Mouse (Mus musculus): ENCODE measurements at regions not wholly inside any gene's neighbourhood (a gene's known extent, or its start where the extent isn't known, plus 50 kb on each side); places are given as distances from the start of the nearest gene placed in this dataset.

DNA sequence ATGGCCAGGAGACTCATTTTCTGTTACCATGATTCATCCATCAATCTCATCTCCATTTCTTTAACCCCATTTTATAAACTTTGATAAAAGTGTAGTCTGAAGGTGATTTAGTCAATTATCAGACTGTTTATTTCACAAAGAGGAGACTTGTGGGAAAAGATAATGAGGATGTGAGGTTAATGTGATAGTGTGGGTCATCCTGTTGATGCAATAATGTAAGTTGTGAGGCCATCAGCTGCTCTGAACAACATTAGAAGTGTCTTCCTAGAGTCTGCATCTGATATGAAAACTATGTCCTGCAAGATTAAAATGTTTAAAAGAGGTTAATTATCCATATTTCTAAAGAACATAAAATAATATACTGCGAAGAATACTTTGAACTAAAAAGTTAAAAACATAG lies 842.8 kb downstream of the Pcdh17 start:
- H3K27ac ChIP-seq (replicated peaks; ENCODE audit: insufficient read depth, low read depth, low read length), result no peak overlapping the region
- WGBS, result 71% methylated on average over 1 of the region's 1 CpGs
- H3K4me1 ChIP-seq (ENCODE audit: control insufficient read depth, insufficient read depth, low read length), result no peaks in the 10 kb centered on the region
- no peaks in the 10 kb centered on the region for H3K27me3 ChIP-seq (ENCODE audit: control insufficient read depth, insufficient read depth, low read length)
- DNase-seq (ENCODE audit: extremely low read depth, low read depth, low spot score), result no peak
- H3K79me2 ChIP-seq (ENCODE audit: control insufficient read depth, insufficient read depth, low read length), result no peaks in the 10 kb centered on the region
- H3K9ac ChIP-seq (ENCODE audit: low read depth, low read length), result no peak overlapping the region
- no peaks in the 10 kb centered on the region for H3K36me3 ChIP-seq (ENCODE audit: control insufficient read depth, insufficient read depth, low read length)
- no peak for TF ChIP-seq POLR2A (IDR thresholded peaks at IDR 0.05; ENCODE audit: extremely low read depth, insufficient read depth, low read length)
- no peak for TF ChIP-seq CTCF (IDR thresholded peaks at IDR 0.05; ENCODE audit: low read depth, low read length)
- no peak overlapping the region for H3K4me3 ChIP-seq (ENCODE audit: insufficient read depth, low read depth, low read length)

DNA sequence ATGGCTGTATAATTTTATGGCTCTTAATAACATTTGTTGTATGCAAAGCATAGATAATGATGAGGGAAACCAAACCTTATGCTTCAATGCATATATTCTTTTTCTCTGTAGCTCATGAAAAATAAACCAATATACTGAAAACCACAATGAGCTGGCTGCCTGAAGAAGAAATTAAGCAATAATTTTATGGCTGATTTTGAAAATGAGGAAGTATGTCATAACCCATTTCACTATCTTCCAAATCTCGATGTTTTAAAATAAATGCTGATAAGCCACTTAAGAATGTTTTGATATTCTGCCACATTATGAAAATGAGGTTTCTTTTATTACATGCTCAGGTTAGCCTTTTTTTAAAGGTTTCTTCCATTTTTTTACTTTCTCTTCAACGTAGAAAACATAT lies 844.1 kb downstream of the Pcdh17 start:
- H3K36me3 ChIP-seq (ENCODE audit: control insufficient read depth, insufficient read depth, low read length), result no peaks in the 10 kb centered on the region
- H3K9ac ChIP-seq (ENCODE audit: low read depth, low read length), result no peak overlapping the region
- DNase-seq (ENCODE audit: extremely low read depth, low read depth, low spot score), result no peak
- no peaks in the 10 kb centered on the region for H3K4me1 ChIP-seq (ENCODE audit: control insufficient read depth, insufficient read depth, low read length)
- no peak for TF ChIP-seq CTCF (IDR thresholded peaks at IDR 0.05; ENCODE audit: low read depth, low read length)
- TF ChIP-seq POLR2A (IDR thresholded peaks at IDR 0.05; ENCODE audit: extremely low read depth, insufficient read depth, low read length), result no peak
- H3K27me3 ChIP-seq (ENCODE audit: control insufficient read depth, insufficient read depth, low read length), result no peaks in the 10 kb centered on the region
- H3K27ac ChIP-seq (replicated peaks; ENCODE audit: insufficient read depth, low read depth, low read length), result no peak overlapping the region
- whole genome bisulfite sequencing, result 58% methylated on average over 2 of the region's 2 CpGs
- H3K4me3 ChIP-seq (ENCODE audit: insufficient read depth, low read depth, low read length), result no peak overlapping the region
- H3K79me2 ChIP-seq (ENCODE audit: control insufficient read depth, insufficient read depth, low read length), result no peaks in the 10 kb centered on the region

- no peaks in the 10 kb centered on the region for H3K36me3 ChIP-seq (ENCODE audit: control insufficient read depth, insufficient read depth, low read length)
- H3K79me2 ChIP-seq (ENCODE audit: control insufficient read depth, insufficient read depth, low read length), result no peaks in the 10 kb centered on the region
- TF ChIP-seq CTCF (IDR thresholded peaks at IDR 0.05; ENCODE audit: low read depth, low read length), result no peak
- no peak for TF ChIP-seq POLR2A (IDR thresholded peaks at IDR 0.05; ENCODE audit: extremely low read depth, insufficient read depth, low read length)
- no peaks in the 10 kb centered on the region for H3K4me1 ChIP-seq (ENCODE audit: control insufficient read depth, insufficient read depth, low read length)
- no peaks in the 10 kb centered on the region for H3K27me3 ChIP-seq (ENCODE audit: control insufficient read depth, insufficient read depth, low read length)
- no peak overlapping the region for H3K4me3 ChIP-seq (ENCODE audit: insufficient read depth, low read depth, low read length)
- no peak for DNase-seq (ENCODE audit: extremely low read depth, low read depth, low spot score)
- no peak overlapping the region for H3K27ac ChIP-seq (replicated peaks; ENCODE audit: insufficient read depth, low read depth, low read length)
- WGBS, result 76% methylated on average over 3 of the region's 3 CpGs
- H3K9ac ChIP-seq (ENCODE audit: low read depth, low read length), result no peak overlapping the region
Observed at GRCm38 (mm10) chr14:85298991-85299390, 855.6 kb downstream of the Pcdh17 start.

DNA sequence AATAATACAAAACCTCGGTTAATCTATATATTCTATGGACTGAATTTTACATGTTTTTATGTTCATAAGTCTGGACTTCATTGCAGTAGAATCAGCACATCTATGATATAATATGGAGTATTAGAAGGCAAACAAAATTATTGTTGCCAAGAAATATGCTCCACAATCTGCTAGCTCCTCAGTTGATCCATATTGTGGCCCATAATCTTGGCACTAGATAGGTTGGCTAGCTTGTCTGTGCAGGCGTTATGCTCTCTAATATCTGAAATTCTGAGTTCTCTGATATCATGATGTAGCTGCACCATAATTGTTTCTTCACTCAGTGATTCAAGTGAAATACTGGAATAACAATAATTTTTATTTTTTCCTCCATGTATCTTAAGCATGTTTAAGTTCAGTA lies 877.3 kb downstream of the Pcdh17 start:
- Histone ChIP-seq H3K27me3 (ENCODE audit: control insufficient read depth, insufficient read depth, low read length) (no peaks in the 10 kb centered on the region), H3K79me2 (ENCODE audit: control insufficient read depth, insufficient read depth, low read length) (no peaks in the 10 kb centered on the region), H3K27ac (replicated peaks; ENCODE audit: insufficient read depth, low read depth, low read length) (no peak overlapping the region), H3K4me1 (ENCODE audit: control insufficient read depth, insufficient read depth, low read length) (no peaks in the 10 kb centered on the region), H3K36me3 (ENCODE audit: control insufficient read depth, insufficient read depth, low read length) (no peaks in the 10 kb centered on the region), H3K9ac (ENCODE audit: low read depth, low read length) (no peak overlapping the region), H3K4me3 (ENCODE audit: insufficient read depth, low read depth, low read length) (no peak overlapping the region)
- DNase-seq (ENCODE audit: extremely low read depth, low read depth, low spot score), result no peak
- WGBS, result 79% methylated on average over 2 of the region's 2 CpGs
- no peak for TF ChIP-seq POLR2A (IDR thresholded peaks at IDR 0.05; ENCODE audit: extremely low read depth, insufficient read depth, low read length)
- TF ChIP-seq CTCF (IDR thresholded peaks at IDR 0.05; ENCODE audit: low read depth, low read length), result no peak

DNA sequence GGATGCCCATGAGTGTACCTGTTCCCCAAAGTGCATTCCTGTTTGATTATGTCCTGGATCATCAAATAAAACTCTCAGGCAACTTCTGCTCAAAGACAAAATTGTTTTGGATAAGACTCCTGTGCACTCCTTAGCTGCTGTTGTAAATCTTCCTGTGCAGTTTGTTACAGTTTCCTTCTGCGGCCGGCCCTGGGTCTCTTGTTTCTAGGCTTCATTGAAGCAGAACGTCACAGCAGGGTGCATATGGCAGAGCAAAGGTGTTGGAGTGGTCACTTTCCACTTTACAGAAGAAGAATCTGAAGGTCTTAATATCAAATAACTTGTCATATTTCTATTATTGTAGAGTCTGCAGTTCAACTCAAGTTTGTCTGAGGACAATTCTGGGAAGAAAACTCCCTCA lies 889.9 kb downstream of the Pcdh17 start:
- no peak overlapping the region for H3K9ac ChIP-seq (ENCODE audit: low read depth, low read length)
- no peak overlapping the region for H3K27ac ChIP-seq (replicated peaks; ENCODE audit: insufficient read depth, low read depth, low read length)
- no peaks in the 10 kb centered on the region for H3K4me1 ChIP-seq (ENCODE audit: control insufficient read depth, insufficient read depth, low read length)
- no peak overlapping the region for H3K4me3 ChIP-seq (ENCODE audit: insufficient read depth, low read depth, low read length)
- no peak for DNase-seq (ENCODE audit: extremely low read depth, low read depth, low spot score)
- H3K27me3 ChIP-seq (ENCODE audit: control insufficient read depth, insufficient read depth, low read length), result no peaks in the 10 kb centered on the region
- no peaks in the 10 kb centered on the region for H3K36me3 ChIP-seq (ENCODE audit: control insufficient read depth, insufficient read depth, low read length)
- no peak for TF ChIP-seq POLR2A (IDR thresholded peaks at IDR 0.05; ENCODE audit: extremely low read depth, insufficient read depth, low read length)
- TF ChIP-seq CTCF (IDR thresholded peaks at IDR 0.05; ENCODE audit: low read depth, low read length), result no peak
- no peaks in the 10 kb centered on the region for H3K79me2 ChIP-seq (ENCODE audit: control insufficient read depth, insufficient read depth, low read length)
- 71% methylated on average over 3 of the region's 3 CpGs for WGBS

GRCm38 (mm10) chr14:85337182-85337581 lies 893.8 kb downstream of the Pcdh17 start:
- no peak overlapping the region for H3K4me3 ChIP-seq (ENCODE audit: insufficient read depth, low read depth, low read length)
- 39% methylated on average over 3 of the region's 3 CpGs for WGBS
- TF ChIP-seq POLR2A (IDR thresholded peaks at IDR 0.05; ENCODE audit: extremely low read depth, insufficient read depth, low read length), result no peak
- TF ChIP-seq CTCF (IDR thresholded peaks at IDR 0.05; ENCODE audit: low read depth, low read length), result no peak
- no peaks in the 10 kb centered on the region for H3K36me3 ChIP-seq (ENCODE audit: control insufficient read depth, insufficient read depth, low read length)
- no peaks in the 10 kb centered on the region for H3K79me2 ChIP-seq (ENCODE audit: control insufficient read depth, insufficient read depth, low read length)
- peak; percentile 82 for DNase-seq (ENCODE audit: extremely low read depth, low read depth, low spot score)
- H3K27ac ChIP-seq (replicated peaks; ENCODE audit: insufficient read depth, low read depth, low read length), result no peak overlapping the region
- H3K27me3 ChIP-seq (ENCODE audit: control insufficient read depth, insufficient read depth, low read length), result no peaks in the 10 kb centered on the region
- no peak overlapping the region for H3K9ac ChIP-seq (ENCODE audit: low read depth, low read length)
- no peaks in the 10 kb centered on the region for H3K4me1 ChIP-seq (ENCODE audit: control insufficient read depth, insufficient read depth, low read length)
